ENCODE assay signal across 13 mouse cellular contexts in the genomic region with DNA sequence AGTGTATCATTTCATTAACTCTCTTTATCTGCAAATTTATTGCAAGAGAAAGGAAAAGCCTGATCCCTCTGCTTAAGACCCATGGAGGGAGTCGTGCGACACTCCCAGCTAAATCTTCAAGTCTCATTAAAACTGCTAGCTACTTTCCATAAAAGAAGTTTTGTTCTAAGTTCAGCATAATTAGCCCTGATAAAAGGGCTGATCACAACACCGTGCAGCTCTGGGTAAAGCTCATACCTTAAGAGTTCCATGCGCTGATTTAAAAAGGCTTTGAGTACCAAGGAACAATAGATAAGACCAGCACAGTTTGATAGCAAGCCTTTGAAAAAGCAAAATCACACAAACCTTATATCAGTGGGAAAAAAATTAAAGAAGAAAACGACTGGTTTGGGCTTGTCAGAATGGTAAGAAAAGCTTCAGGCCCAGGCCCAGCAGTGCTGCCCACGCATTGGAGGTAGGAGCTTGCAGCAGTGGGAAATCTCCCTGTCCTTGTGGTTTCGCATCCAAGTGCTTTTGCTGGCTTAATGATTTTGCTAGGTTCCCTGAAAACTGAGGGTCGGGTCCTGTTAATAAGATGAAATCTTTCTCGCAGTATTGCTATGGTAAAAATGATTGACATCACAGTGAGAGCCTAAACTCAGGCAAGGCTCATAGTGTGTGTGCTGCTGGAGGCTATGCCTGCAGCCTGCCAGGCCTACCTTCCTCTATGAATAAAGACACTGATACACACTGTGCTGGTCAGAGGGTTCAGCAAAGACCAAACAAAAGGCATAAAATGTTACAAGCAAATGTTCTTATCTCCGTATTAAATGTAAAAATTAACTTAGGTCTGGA.
DNase-seq lines count a peak whose midpoint lies in the region; ATAC-seq lines count a peak whose summit lies in the region.
"Had no signal": no experiment of that assay in that cellular context is flagged by ENCODE, and none has a peak within 500 bp of the region (broad histone marks: within the 10 kb centered on the region; RNA-seq: fewer than 3 reads in every experiment).

No protein-coding gene starts in this region.

- DNase-seq in left cerebral cortex, adult 18-20 months (ENCODE audit: low spot score in 2 of 2), result peak; percentile 21 to 41
- DNase-seq in left cerebral cortex, adult 11 months (ENCODE audit: low spot score), result no peak
- peak; percentile 38 to 68 for DNase-seq in left cerebral cortex, postnatal 25 days (ENCODE audit: low spot score in 2 of 2)
- DNase-seq in right cerebral cortex, postnatal 36 days (ENCODE audit: low spot score in 2 of 2), result peak; percentile 17 to 26
- no peak for DNase-seq in c-Kit-positive CD71-positive TER-119-positive erythroid progenitor cells, embryonic 14.5 days (ENCODE audit: low spot score)
- DNase-seq in spleen, postnatal 36 days (ENCODE audit: low spot score in 2 of 2), result no peak
- DNase-seq: kidney, adult 11 months; lung, postnatal 14 days had no signal

- 10% methylated on average over 10 of the region's 10 CpGs for WGBS in forebrain, embryonic 12.5 days

- peak overlapping the region; percentile 50 for H3K27ac ChIP-seq in forebrain, embryonic 12.5 days
- H3K27ac ChIP-seq: limb, embryonic 15.5 days had no signal

- H3K9me3 ChIP-seq in forebrain, embryonic 12.5 days, result no peaks in the 10 kb centered on the region
- H3K9me3 ChIP-seq: limb, embryonic 15.5 days had no signal

- no peak overlapping the region for H3K9ac ChIP-seq in forebrain, embryonic 12.5 days
- H3K9ac ChIP-seq: limb, embryonic 15.5 days had no signal

- intact Hi-C loops in left cerebral cortex, postnatal 25 days (cut with DNase I), result no loop called here

- H3K27me3 ChIP-seq in forebrain, embryonic 12.5 days, result no peaks in the 10 kb centered on the region
- H3K27me3 ChIP-seq: CH12.LX; limb, embryonic 15.5 days; Patski had no signal

- H3K36me3 ChIP-seq in forebrain, embryonic 12.5 days (replicated peaks), result no peaks in the 10 kb centered on the region
- H3K36me3 ChIP-seq: limb, embryonic 15.5 days had no signal

- peaks cover 5% of the 10 kb centered on the region; the same call in 1 of the 2 replicates for H3K4me1 ChIP-seq in forebrain, embryonic 12.5 days
- H3K4me1 ChIP-seq: limb, embryonic 15.5 days had no signal

- no peak overlapping the region for H3K4me2 ChIP-seq in forebrain, embryonic 12.5 days
- H3K4me2 ChIP-seq: limb, embryonic 15.5 days had no signal

- no peak overlapping the region for H3K4me3 ChIP-seq in forebrain, embryonic 12.5 days (replicated peaks)
- H3K4me3 ChIP-seq: erythroblast, embryonic 14.5 days; limb, embryonic 15.5 days had no signal

- ATAC-seq in forebrain, embryonic 12.5 days (ENCODE audit: low FRiP score), result peak; percentile 83
- ATAC-seq: Patski had no signal

Comparison
In these comparisons a context has a peak if more than half of its experiments do, and no peak if none do; other contexts are left out.
1. DNase-seq: peak in left cerebral cortex, adult 18-20 months (2 of 2), left cerebral cortex, postnatal 25 days (2 of 2) and right cerebral cortex, postnatal 36 days (2 of 2); none in left cerebral cortex, adult 11 months (single experiment), c-Kit-positive CD71-positive TER-119-positive erythroid progenitor cells, embryonic 14.5 days (single experiment) and spleen, postnatal 36 days (0 of 2).